Mouse (Mus musculus): ENCODE measurements around the gene Inka2.

Gene Inka2

GRCm38 (mm10) chr3:105733538-105733937, 29.1 kb downstream of the Inka2 start:
- DNase-seq = no peak

- no peak for DNase-seq
Measured at GRCm38 (mm10) chr3:105735285-105735684, 30.9 kb downstream of the Inka2 start.

- no peak for DNase-seq
Measured at GRCm38 (mm10) chr3:105736148-105736547, 31.7 kb downstream of the Inka2 start.

GRCm38 (mm10) chr3:105737070-105737469, 32.7 kb downstream of the Inka2 start:
- DNase-seq = no peak

- DNase-seq = no peak
Measured at GRCm38 (mm10) chr3:105737666-105738065, 33.3 kb downstream of the Inka2 start.

GRCm38 (mm10) chr3:105746542-105746941, 42.1 kb downstream of the Inka2 start:
- DNase-seq = no peak

- DNase-seq = no peak
Measured at GRCm38 (mm10) chr3:105750810-105751209, 46.4 kb downstream of the Inka2 start.

GRCm38 (mm10) chr3:105754184-105754583, 49.8 kb downstream of the Inka2 start:
- no peak for DNase-seq

GRCm38 (mm10) chr3:105755123-105755522, 50.7 kb downstream of the Inka2 start:
- DNase-seq = no peak

GRCm38 (mm10) chr3:105756505-105756904, 52.1 kb downstream of the Inka2 start:
- no peak for DNase-seq

GRCm38 (mm10) chr3:105757323-105758083, 53.1 kb downstream of the Inka2 start:
- no peak for DNase-seq

- no peak for DNase-seq
Measured at GRCm38 (mm10) chr3:105758098-105758497, 53.7 kb downstream of the Inka2 start.

GRCm38 (mm10) chr3:105758658-105759057, 54.3 kb downstream of the Inka2 start:
- DNase-seq = no peak

- DNase-seq = no peak
Measured at GRCm38 (mm10) chr3:105760063-105760462, 55.7 kb downstream of the Inka2 start.

GRCm38 (mm10) chr3:105763132-105763851, 58.9 kb downstream of the Inka2 start:
- no peak for DNase-seq

GRCm38 (mm10) chr3:105768529-105768928, 64.1 kb downstream of the Inka2 start:
- DNase-seq = no peak

GRCm38 (mm10) chr3:105769380-105769779, 65.0 kb downstream of the Inka2 start:
- DNase-seq = no peak
